Mouse (Mus musculus) midbrain, embryonic 14.5 days (tissue): Measurements from ENCODE around the gene Hmga2. TPM values are rescaled to one million over a fixed set of nuclear protein-coding genes. Genes with fewer than 3 reads are reported as not detected.

ENCODE experiments used
- ATAC-seq: fragments of 200-750 bp; cut with Nextera tagmentation; 2 replicates; pipeline ENCODE4 v1.8.0; 2017; ENCODE audit warnings: moderate number of reproducible peaks, moderate library complexity; ENCODE audit not compliant: low FRiP score, low TSS enrichment
- DNase-seq: peaks from one replicate; pipeline ENCODE4 v3.0.0-alpha.2; 2015
- H3K27ac ChIP-seq: fragments of 300-500 bp; sonication (generic); replicated peaks from 2 replicates; pipeline ENCODE4 v1.5.1; 2014; ENCODE audit warnings: mild to moderate bottlenecking, low read depth, low read length, moderate library complexity
- H3K27me3 ChIP-seq: fragments of 300-500 bp; sonication (generic); 2 replicates; pipeline ENCODE4 v1.6.1; 2014; ENCODE audit warnings: low read length, control low read depth, mixed read lengths; ENCODE audit not compliant: control insufficient read depth, insufficient read depth
- H3K36me3 ChIP-seq: fragments of 300-500 bp; sonication (generic); 2 replicates; pipeline ENCODE4 v1.6.1; 2014; ENCODE audit warnings: low read length, control low read depth; ENCODE audit not compliant: control insufficient read depth, insufficient read depth
- H3K4me1 ChIP-seq: fragments of 300-500 bp; sonication (generic); 2 replicates; pipeline ENCODE4 v1.6.1; 2014; ENCODE audit warnings: mild to moderate bottlenecking, antibody characterized with exemption, low read length, control low read depth; ENCODE audit not compliant: control insufficient read depth, insufficient read depth
- H3K4me2 ChIP-seq: fragments of 300-500 bp; sonication (generic); 2 replicates; pipeline ENCODE4 v1.6.1; 2014; ENCODE audit warnings: mild to moderate bottlenecking, low read length, moderate library complexity
- H3K4me3 ChIP-seq: fragments of 300-500 bp; sonication (generic); replicated peaks from 2 replicates; pipeline ENCODE4 v1.5.1; 2014; ENCODE audit warnings: low read depth, low read length
- H3K9ac ChIP-seq: fragments of 300-500 bp; sonication (generic); replicated peaks from 2 replicates; pipeline ENCODE4 v1.6.1; 2014; ENCODE audit warnings: mild to moderate bottlenecking, low read length, moderate library complexity
- H3K9me3 ChIP-seq: fragments of 300-500 bp; sonication (generic); 2 replicates; pipeline ENCODE4 v1.6.1; 2016; ENCODE audit warnings: low read length, control low read depth, mixed read lengths; ENCODE audit not compliant: control insufficient read depth
- WGBS: fragments of 180-500 bp; shearing (Covaris S2); extraction: QIAGEN DNeasy Blood & Tissue Kit; methylation state at CpG from one replicate; pipeline ENCODE4 v1.1.7; 2014; 5-methylcytosine and 5-hydroxymethylcytosine counted together
- polyA plus RNA-seq: library from polyadenylated mRNA; unstranded; fragments of >200 nt; fragmentation: Nextera tagmentation; extraction: Ambion mirVana; gene quantifications from 2 replicates; pipeline ENCODE4 v1.2.1, GENCODE M21; 2014

Hmga2 gene
- polyA plus RNA-seq, 1 experiment from 2014 or later, result 2.6 TPM

DNA sequence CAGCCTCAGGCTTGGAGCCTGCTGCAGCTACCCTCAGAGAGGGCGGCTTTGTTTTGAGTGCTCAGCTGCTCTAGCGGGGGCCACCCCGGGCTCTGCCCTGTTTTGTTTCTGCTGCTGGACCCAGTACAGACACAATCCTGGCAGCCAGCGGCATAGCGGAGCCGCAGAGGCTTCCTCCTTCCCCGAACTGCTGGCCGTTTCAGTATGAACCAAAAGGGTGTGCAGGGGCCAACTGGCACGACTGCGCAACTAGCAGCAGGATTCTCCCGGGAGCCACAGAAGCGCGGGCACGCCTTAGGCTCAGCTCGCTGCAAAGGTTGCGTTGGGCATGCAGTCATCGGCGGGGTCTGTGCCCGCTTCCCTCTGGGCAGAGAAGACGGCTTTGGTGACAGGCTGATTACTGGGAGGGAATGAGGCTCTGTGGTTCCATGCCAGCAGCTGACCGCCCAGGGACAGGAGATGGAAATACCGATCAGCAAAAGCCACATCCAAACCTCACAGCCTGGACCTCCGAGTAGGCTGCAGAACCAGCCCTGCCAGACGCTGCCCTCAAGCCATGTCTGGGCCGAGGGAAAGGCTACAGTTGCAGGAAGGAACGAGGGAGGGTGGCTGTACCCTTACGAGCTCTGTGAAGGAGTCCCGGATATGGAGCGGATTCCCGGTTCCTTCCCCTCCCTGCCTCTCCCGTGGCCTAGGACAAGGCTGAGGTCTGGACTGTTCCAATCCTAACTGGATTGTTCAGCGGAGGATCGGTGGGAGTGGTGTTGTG, 47.7 kb downstream of the Hmga2 start:
- Histone ChIP-seq H3K9ac (no peak overlapping the region), H3K4me3 (no peak overlapping the region), H3K27ac (no peak overlapping the region)

DNA sequence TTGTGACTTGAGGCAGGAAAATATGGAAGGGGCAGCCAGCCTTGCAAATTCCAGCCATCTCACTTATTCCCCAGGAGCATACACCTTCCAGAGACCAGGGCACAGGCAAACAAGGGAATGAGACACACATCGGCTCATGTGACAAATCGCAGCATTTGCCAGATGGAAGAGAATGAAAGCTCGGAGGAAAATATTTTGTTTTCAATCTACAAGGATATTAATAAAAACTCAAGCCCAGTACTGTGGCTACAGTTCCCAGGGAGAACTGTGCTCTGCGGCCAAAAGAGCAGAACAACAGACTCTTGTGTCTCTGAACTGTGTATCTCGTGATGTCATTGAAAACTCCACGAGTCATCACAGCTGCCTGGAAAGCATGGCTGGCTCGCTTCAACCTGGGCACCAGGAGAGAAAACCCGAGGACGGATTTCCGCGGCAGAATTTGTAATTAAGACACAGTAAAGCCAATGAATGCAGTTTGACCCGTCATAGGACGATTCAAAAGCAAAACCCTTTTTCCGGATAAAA, 50.1 kb downstream of the Hmga2 start:
- H3K9ac ChIP-seq, result no peak overlapping the region
- no peaks in the 10 kb centered on the region for H3K27me3 ChIP-seq
- no peak overlapping the region for H3K4me3 ChIP-seq
- no peak overlapping the region for H3K4me2 ChIP-seq
- DNase-seq, result no peak
- H3K36me3 ChIP-seq, result no peaks in the 10 kb centered on the region
- peaks cover 8% of the 10 kb centered on the region; the same call in 1 of the 2 replicates for H3K4me1 ChIP-seq
- H3K27ac ChIP-seq, result no peak overlapping the region
- H3K9me3 ChIP-seq, result no peaks in the 10 kb centered on the region
- no peak for ATAC-seq
- 72% methylated on average over 14 of the region's 14 CpGs for WGBS

More for the DNA sequence above, 47.7 kb downstream of the Hmga2 start:
- Histone ChIP-seq H3K4me2 (no peak overlapping the region; the same call in 1 of the 2 replicates), H3K27me3 (no peaks in the 10 kb centered on the region), H3K9me3 (no peaks in the 10 kb centered on the region), H3K4me1 (peaks cover 8% of the 10 kb centered on the region; the same call in 1 of the 2 replicates), H3K36me3 (no peaks in the 10 kb centered on the region)
- WGBS, result 75% methylated on average over 33 of the region's 33 CpGs
- DNase-seq (peak; percentile 61), ATAC-seq (no peak)

DNA sequence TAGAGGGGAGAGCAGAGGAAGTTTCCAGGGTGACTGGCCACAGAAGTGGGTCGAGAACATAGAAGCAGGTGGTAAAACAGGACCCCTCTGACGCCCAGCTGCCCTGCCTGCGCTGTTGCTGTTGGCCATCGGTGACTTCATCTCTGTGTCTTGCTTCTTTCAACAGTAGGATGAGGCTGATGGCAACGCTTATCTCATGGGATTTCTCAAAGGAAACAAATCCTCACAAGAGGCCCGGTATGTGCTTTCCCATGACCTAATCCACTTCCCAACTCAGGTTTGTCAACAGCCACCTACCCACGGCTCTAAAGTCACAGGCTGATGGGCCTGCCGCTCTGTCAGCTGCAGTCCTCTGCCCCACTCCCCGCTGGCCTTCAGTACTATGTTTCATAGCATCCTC, 52.3 kb downstream of the Hmga2 start:
- H3K4me1 ChIP-seq, result peaks cover 8% of the 10 kb centered on the region; the same call in 1 of the 2 replicates
- H3K27ac ChIP-seq, result no peak overlapping the region
- no peak overlapping the region for H3K9ac ChIP-seq
- ATAC-seq (no peak), DNase-seq (no peak)
- H3K9me3 ChIP-seq, result no peaks in the 10 kb centered on the region
- no peak overlapping the region for H3K4me2 ChIP-seq
- 84% methylated on average over 9 of the region's 9 CpGs for WGBS
- no peaks in the 10 kb centered on the region for H3K27me3 ChIP-seq
- no peak overlapping the region for H3K4me3 ChIP-seq
- no peaks in the 10 kb centered on the region for H3K36me3 ChIP-seq

DNA sequence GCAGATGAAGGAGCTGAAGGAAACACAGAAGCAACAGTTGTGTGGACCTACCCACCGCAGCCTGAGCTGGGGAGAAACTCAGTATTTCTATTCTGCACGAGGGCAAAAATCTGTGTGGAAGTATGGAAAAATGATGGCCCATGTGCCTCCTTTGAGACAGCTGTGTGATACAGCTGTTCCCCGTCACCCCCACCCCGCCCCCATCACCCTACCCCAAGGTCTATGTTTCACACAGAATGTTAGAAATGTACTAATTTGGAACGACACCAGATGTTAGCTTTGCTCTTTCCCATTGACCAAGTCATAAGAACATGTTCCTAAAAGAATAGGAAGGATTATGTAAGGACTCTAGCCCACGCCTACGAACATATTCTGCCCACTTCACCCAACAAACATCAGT, 53.0 kb downstream of the Hmga2 start:
- no peak overlapping the region for H3K9ac ChIP-seq
- no peak overlapping the region for H3K4me3 ChIP-seq
- ATAC-seq, result no peak
- no peak overlapping the region for H3K4me2 ChIP-seq
- DNase-seq, result no peak
- H3K36me3 ChIP-seq, result no peaks in the 10 kb centered on the region
- no peak overlapping the region for H3K27ac ChIP-seq
- WGBS, result 85% methylated on average over 7 of the region's 7 CpGs
- H3K27me3 ChIP-seq, result no peaks in the 10 kb centered on the region
- no peaks in the 10 kb centered on the region for H3K9me3 ChIP-seq
- H3K4me1 ChIP-seq, result peaks cover 13% of the 10 kb centered on the region; the same call in 1 of the 2 replicates

DNA sequence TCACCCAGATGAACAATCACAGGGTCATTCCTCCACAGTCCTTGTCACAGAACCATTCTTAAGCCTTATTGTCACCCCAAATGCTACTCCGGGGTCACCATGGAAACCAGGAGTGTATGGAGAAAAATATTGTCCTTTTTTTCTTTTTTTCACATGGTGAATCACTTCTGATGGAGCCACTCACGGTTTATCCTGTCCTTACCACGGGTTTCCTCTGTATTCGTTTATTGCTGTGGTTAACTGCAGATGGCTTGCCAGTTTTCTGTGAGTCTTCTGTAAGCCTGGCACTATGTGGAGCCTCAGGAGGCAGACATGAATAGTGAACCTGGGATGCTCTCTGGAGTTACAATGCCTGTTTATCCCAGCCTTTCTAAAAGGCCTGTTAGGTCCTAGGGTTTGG, 53.4 kb downstream of the Hmga2 start:
- H3K9ac ChIP-seq, result no peak overlapping the region
- H3K4me1 ChIP-seq, result peaks cover 17% of the 10 kb centered on the region
- H3K36me3 ChIP-seq, result no peaks in the 10 kb centered on the region
- no peaks in the 10 kb centered on the region for H3K9me3 ChIP-seq
- no peak overlapping the region for H3K4me2 ChIP-seq
- 43% methylated on average over 4 of the region's 4 CpGs for WGBS
- DNase-seq (no peak), ATAC-seq (no peak)
- H3K27me3 ChIP-seq, result no peaks in the 10 kb centered on the region
- no peak overlapping the region for H3K27ac ChIP-seq
- H3K4me3 ChIP-seq, result no peak overlapping the region

DNA sequence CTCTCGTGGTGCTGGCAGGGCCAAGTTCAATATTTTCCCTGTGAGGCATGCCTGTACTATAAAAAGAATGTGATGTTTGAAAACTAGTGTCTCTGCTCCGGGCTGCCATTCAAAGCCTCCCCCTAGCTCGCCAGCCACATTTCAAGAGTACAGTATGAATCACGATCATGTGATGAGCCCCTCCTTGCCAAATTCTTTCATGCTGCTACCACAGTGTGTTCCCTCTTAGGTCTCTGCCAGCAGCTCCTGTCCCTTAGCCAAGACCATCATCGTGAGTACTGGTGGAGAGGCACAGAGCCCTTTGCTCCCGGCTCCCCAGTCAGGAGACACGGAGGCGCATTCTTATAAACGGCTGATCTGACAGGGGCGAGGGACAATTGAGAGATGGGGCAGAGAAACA, 54.2 kb downstream of the Hmga2 start:
- Histone ChIP-seq H3K27ac (no peak overlapping the region), H3K4me3 (no peak overlapping the region), H3K9me3 (no peaks in the 10 kb centered on the region), H3K4me2 (no peak overlapping the region), H3K36me3 (no peaks in the 10 kb centered on the region), H3K27me3 (no peaks in the 10 kb centered on the region), H3K4me1 (peaks cover 22% of the 10 kb centered on the region), H3K9ac (no peak overlapping the region)
- DNase-seq, result peak; percentile 75
- no peak for ATAC-seq
- 57% methylated on average over 10 of the region's 10 CpGs for WGBS

DNA sequence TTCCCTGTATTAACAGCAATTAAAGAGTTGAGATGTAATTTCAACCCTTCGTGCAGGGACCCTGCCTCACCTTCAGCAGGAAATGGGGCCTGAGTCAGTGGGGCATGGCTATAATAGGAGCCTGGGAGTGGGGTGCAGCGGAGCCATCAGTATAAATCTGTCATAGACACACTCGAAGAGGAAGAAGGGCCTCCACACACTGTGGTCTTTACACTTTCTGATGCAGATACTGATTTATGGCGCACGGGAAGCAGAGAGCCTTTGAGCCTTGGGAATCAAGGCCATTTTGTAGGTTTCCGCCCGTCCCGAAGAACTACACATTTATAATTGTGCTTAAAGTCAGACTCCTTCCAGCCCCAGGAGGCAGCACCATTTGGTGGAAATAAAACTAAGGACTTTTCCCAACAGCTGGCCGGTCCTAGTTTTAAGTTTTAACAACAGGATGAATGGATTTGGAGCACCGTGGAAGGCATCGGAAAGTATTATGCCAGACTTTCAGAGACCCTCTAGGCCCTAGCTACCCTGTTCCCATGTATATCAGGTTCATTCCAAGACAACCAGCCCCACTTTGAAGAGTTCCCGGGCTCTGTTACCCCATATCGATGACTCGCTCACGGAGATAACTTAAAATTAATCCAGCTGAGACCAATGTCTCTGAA, 55.2 kb downstream of the Hmga2 start:
- Histone ChIP-seq H3K4me2 (no peak overlapping the region), H3K36me3 (no peaks in the 10 kb centered on the region), H3K9ac (no peak overlapping the region), H3K4me3 (no peak overlapping the region), H3K27me3 (no peaks in the 10 kb centered on the region), H3K9me3 (no peaks in the 10 kb centered on the region), H3K4me1 (peaks cover 24% of the 10 kb centered on the region), H3K27ac (no peak overlapping the region)
- DNase-seq (no peak), ATAC-seq (no peak)
- WGBS, result 86% methylated on average over 15 of the region's 15 CpGs

DNA sequence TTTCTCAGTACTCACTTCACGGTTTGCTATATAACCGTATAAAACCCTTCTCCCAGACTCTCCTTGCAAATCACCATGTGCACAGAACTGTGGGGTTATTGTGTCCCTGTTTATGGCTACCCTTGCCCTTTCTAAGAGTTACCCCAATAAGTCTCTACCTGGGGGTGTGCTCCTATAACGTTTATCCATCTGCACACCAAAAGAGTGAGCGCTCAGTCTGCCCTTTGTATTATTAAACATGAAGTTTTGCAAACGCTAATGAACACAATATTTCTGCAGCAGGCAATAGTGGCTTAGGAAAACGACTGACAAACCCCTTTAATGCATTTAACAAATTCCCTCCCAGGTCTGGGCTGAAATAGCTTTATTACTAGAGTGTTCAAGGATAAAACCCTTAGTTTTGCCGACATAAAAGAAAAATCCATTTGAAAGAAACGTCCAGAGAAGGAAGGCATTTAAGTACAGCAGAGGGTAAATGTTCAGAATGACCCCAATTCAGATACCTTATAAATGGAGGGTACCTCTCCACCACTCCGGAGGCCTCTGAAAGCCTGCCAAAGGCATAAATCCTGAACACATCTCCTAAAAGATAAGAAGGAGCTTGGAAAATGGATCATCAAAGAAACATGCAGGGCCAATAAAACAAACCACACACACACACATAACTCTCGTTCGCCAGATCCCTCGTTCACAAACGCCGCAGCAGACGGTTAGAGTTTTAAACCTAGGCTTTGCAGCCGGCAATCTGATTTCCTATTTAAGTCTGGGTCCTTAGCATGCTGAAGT, 57.3 kb downstream of the Hmga2 start:
- Histone ChIP-seq H3K36me3 (no peaks in the 10 kb centered on the region), H3K4me1 (peaks cover 24% of the 10 kb centered on the region), H3K27me3 (no peaks in the 10 kb centered on the region), H3K4me2 (no peak overlapping the region), H3K9ac (no peak overlapping the region), H3K4me3 (no peak overlapping the region), H3K9me3 (no peaks in the 10 kb centered on the region), H3K27ac (no peak overlapping the region)
- WGBS, result 50% methylated on average over 16 of the region's 16 CpGs
- DNase-seq, result no peak
- ATAC-seq, result no peak
